Mouse (Mus musculus) G1E (cell line): ENCODE data around the gene Mrps18b.

ENCODE experiments used
- CTCF ChIP-seq: IDR thresholded peaks from 2 replicates; pipeline ENCODE4 v1.5.1; 2012; ENCODE audit warnings: low read depth, low read length, inconsistent platforms, mixed read lengths
- GATA1 ChIP-seq: IDR thresholded peaks from 2 replicates; pipeline ENCODE4 v1.6.1; 2012; ENCODE audit warnings: borderline replicate concordance, low read length, inconsistent platforms, mixed read lengths
- POLR2AphosphoS5 ChIP-seq: IDR thresholded peaks from 2 replicates; pipeline ENCODE4 v1.6.1; 2012; ENCODE audit warnings: low read depth, low read length, inconsistent platforms; ENCODE audit not compliant: insufficient replicate concordance
- TAL1 ChIP-seq: conservative IDR thresholded peaks from 2 replicates; pipeline ENCODE4 v1.6.1; 2012; ENCODE audit warnings: low read depth, low read length, inconsistent platforms, mixed read lengths

- TF ChIP-seq CTCF: no peak
- no peak for TF ChIP-seq TAL1
- no peak for TF ChIP-seq GATA1
- no peak for TF ChIP-seq POLR2AphosphoS5
Observed at GRCm38 (mm10) chr17:35905587-35905986, 10.6 kb downstream of the Mrps18b start.
